Mouse (Mus musculus) embryonic stem cell, embryonic (primary cell): ENCODE results near the gene Eif2ak1.

Experiments used
- CTCF ChIA-PET, 4 experiments: fragments of 300-600 bp in 2 of 4; fragments of 350-600 bp in 2 of 4; sonication (Branson Sonifier 250); formaldehyde crosslinking; loops; one replicate each; lab custom pipeline; 2022; ENCODE audit warnings: inconsistent platforms in 2 of 4; lab: Charles Lee
- POLR2A ChIA-PET, 4 experiments: fragments of 300-600 bp in 2 of 4; fragments of 350-600 bp in 2 of 4; sonication (Branson Sonifier 250); formaldehyde crosslinking; loops; one replicate each; lab custom pipeline; 2022; ENCODE audit warnings: antibody characterized with exemption in 4 of 4, inconsistent platforms in 1 of 4; lab: Charles Lee

Eif2ak1 gene

GRCm38 (mm10) chr5:143885274-143885673, 67.7 kb downstream of the Eif2ak1 start:
- ChIA-PET CTCF (no interaction called here), POLR2A (interaction anchor here in 2 of 4 experiments (0.9 to 1.4 kb wide), 3 partner anchors 11 to 107 kb away, joined by 3 to 4 read pairs (median 4); no protein-coding TSS in a partner anchor)

- ChIA-PET POLR2A (interaction anchor here in 2 of 4 experiments (0.6 to 3.6 kb wide), 12 partner anchors 8 to 1092 kb away, joined by 3 to 22 read pairs (median 4); partner anchors contain the start of genes Aimp2 (in 1 of the 2) and Pms2 (in 1 of the 2)), CTCF (interaction anchor here in 3 of 4 experiments (0.5 to 1.5 kb wide), 5 partner anchors 85 to 835 kb away, joined by 3 to 14 read pairs (median 4); no protein-coding TSS in a partner anchor)
Measured at GRCm38 (mm10) chr5:143890741-143891140, 73.2 kb downstream of the Eif2ak1 start.

- POLR2A ChIA-PET = interaction anchor here in 2 of 4 experiments (0.6 to 3.6 kb wide), 11 partner anchors 9 to 341 kb away, joined by 3 to 22 read pairs (median 4); partner anchors contain the start of genes Usp42 (in 2 of the 2), Aimp2 (in 1 of the 2) and Pms2 (in 1 of the 2)
- CTCF ChIA-PET = interaction anchor here in 1 of 4 experiments (1.0 to 1.7 kb wide), 4 partner anchors 9 to 107 kb away, joined by 3 to 5 read pairs (median 4); no protein-coding TSS in a partner anchor
Measured at GRCm38 (mm10) chr5:143892255-143892886, 74.8 kb downstream of the Eif2ak1 start.

- CTCF ChIA-PET = interaction anchor here in 1 of 4 experiments (1.6 to 1.7 kb wide), 2 partner anchors 24 to 106 kb away, joined by 5 read pairs; no protein-coding TSS in a partner anchor
Measured at GRCm38 (mm10) chr5:143893396-143893795, 75.8 kb downstream of the Eif2ak1 start.

GRCm38 (mm10) chr5:143897635-143898330, 80.2 kb downstream of the Eif2ak1 start, which contains the start of gene Ankrd61:
TSS of gene Ankrd61 (minus strand) at chr5:143897685.
- CTCF ChIA-PET = interaction anchor here (0.6 to 1.3 kb wide), 7 partner anchors 12 to 501 kb away, joined by 3 to 4 read pairs (median 3); partner anchors contain the start of genes Aimp2 (in 2 of the 4) and Pms2 (in 2 of the 4)
- POLR2A ChIA-PET = interaction anchor here in 3 of 4 experiments (0.5 to 1.9 kb wide), 6 partner anchors 12 to 539 kb away, joined by 3 to 10 read pairs (median 4); partner anchors contain the start of genes Aimp2 (in 2 of the 3) and Pms2 (in 2 of the 3)

More at GRCm38 (mm10) chr5:143893396-143893795, 75.8 kb downstream of the Eif2ak1 start:
- POLR2A ChIA-PET = interaction anchor here in 2 of 4 experiments (0.8 to 3.6 kb wide), 6 partner anchors 8 to 336 kb away, joined by 3 to 22 read pairs (median 4); partner anchors contain the start of genes Aimp2 (in 1 of the 2), Pms2 (in 1 of the 2) and Usp42 (in 1 of the 2)

GRCm38 (mm10) chr5:143902111-143902510, 84.5 kb downstream of the Eif2ak1 start:
- ChIA-PET CTCF (no interaction called here), POLR2A (interaction anchor here in 2 of 4 experiments (0.5 to 4.4 kb wide), 10 partner anchors 9 to 437 kb away, joined by 3 to 22 read pairs (median 4); partner anchors contain the start of genes Rsph10b (in 1 of the 2) and Usp42 (in 1 of the 2))

- CTCF ChIA-PET = interaction anchor here in 1 of 4 experiments (1.1 kb wide), 1 partner anchor 528 kb away, joined by 3 read pairs; no protein-coding TSS in a partner anchor
Measured at GRCm38 (mm10) chr5:143903813-143904212, 86.2 kb downstream of the Eif2ak1 start.

GRCm38 (mm10) chr5:143906429-143906828, 88.8 kb downstream of the Eif2ak1 start:
- POLR2A ChIA-PET = interaction anchor here in 2 of 4 experiments (0.5 to 2.3 kb wide), 6 partner anchors 15 to 346 kb away, joined by 3 to 8 read pairs (median 4); partner anchors contain the start of gene Ccz1 (in 1 of the 2)

More at GRCm38 (mm10) chr5:143903813-143904212, 86.2 kb downstream of the Eif2ak1 start:
- POLR2A ChIA-PET = interaction anchor here in 2 of 4 experiments (0.6 to 2.3 kb wide), 7 partner anchors 10 to 357 kb away, joined by 3 to 8 read pairs (median 3); partner anchors contain the start of gene Usp42 (in 1 of the 2)

GRCm38 (mm10) chr5:143908926-143909325, 91.3 kb downstream of the Eif2ak1 start:
- POLR2A ChIA-PET = interaction anchor here in 3 of 4 experiments (0.8 to 2.4 kb wide), 20 partner anchors 8 to 314 kb away, joined by 3 to 13 read pairs (median 5); partner anchors contain the start of genes Usp42 (in 2 of the 3), Ankrd61 (in 1 of the 3), Ccz1 (in 1 of the 3) and Cyth3 (in 1 of the 3)
- CTCF ChIA-PET = interaction anchor here in 2 of 4 experiments (1.0 to 1.5 kb wide), 4 partner anchors 9 to 534 kb away, joined by 3 to 4 read pairs (median 3); no protein-coding TSS in a partner anchor

More at GRCm38 (mm10) chr5:143906429-143906828, 88.8 kb downstream of the Eif2ak1 start:
- CTCF ChIA-PET = interaction anchor here in 1 of 4 experiments (1.3 kb wide), 1 partner anchor 339 kb away, joined by 4 read pairs; no protein-coding TSS in a partner anchor

GRCm38 (mm10) chr5:143909417-143910400, 92.1 kb downstream of the Eif2ak1 start, which contains the start of the genes Aimp2 and Pms2:
TSS of gene Aimp2 (minus strand) at chr5:143909847.
TSS of gene Pms2 (plus strand) at chr5:143909964.
- CTCF ChIA-PET = interaction anchor here (0.6 to 1.5 kb wide), 16 partner anchors 10 to 807 kb away, joined by 3 to 6 read pairs (median 4); partner anchors contain the start of genes Ankrd61 (in 2 of the 4), Rsph10b (in 2 of the 4), Usp42 (in 2 of the 4) and Cyth3 (in 1 of the 4)
- POLR2A ChIA-PET = interaction anchor here (0.5 to 2.4 kb wide), 39 partner anchors 9 to 499 kb away, joined by 3 to 13 read pairs (median 4); partner anchors contain the start of genes Rsph10b (in 3 of the 4), Ankrd61 (in 2 of the 4), Ccz1 (in 2 of the 4) and Usp42 (in 2 of the 4)

GRCm38 (mm10) chr5:143916221-143916620, 98.6 kb downstream of the Eif2ak1 start:
- ChIA-PET CTCF (interaction anchor here in 3 of 4 experiments (0.6 to 2.2 kb wide), 6 partner anchors 23 to 348 kb away, joined by 3 to 8 read pairs (median 4); no protein-coding TSS in a partner anchor), POLR2A (interaction anchor here in 1 of 4 experiments (0.7 to 1.3 kb wide), 4 partner anchors 9 to 91 kb away, joined by 3 to 6 read pairs (median 4); partner anchors contain the start of gene Rsph10b)

- ChIA-PET POLR2A (interaction anchor here in 2 of 4 experiments (0.6 to 1.6 kb wide), 5 partner anchors 8 to 200 kb away, joined by 3 to 5 read pairs (median 3); partner anchors contain the start of gene Ccz1 (in 1 of the 2)), CTCF (interaction anchor here (0.6 to 2.2 kb wide), 9 partner anchors 14 to 350 kb away, joined by 3 to 8 read pairs (median 5); partner anchors contain the start of gene Rsph10b (in 1 of the 4))
Measured at GRCm38 (mm10) chr5:143917418-143917817, 99.8 kb downstream of the Eif2ak1 start.

GRCm38 (mm10) chr5:143918120-143918519, 100.5 kb downstream of the Eif2ak1 start:
- POLR2A ChIA-PET = interaction anchor here in 1 of 4 experiments (0.7 to 1.6 kb wide), 3 partner anchors 80 to 199 kb away, joined by 3 to 5 read pairs (median 4); partner anchors contain the start of gene Ccz1
- CTCF ChIA-PET = interaction anchor here in 1 of 4 experiments (1.5 kb wide), 1 partner anchor 13 kb away, joined by 3 read pairs; no protein-coding TSS in a partner anchor

- CTCF ChIA-PET = interaction anchor here in 2 of 4 experiments (0.5 to 1.0 kb wide), 3 partner anchors 50 to 931 kb away, joined by 3 to 7 read pairs (median 3); no protein-coding TSS in a partner anchor
- POLR2A ChIA-PET = interaction anchor here in 2 of 4 experiments (0.6 to 4.1 kb wide), 8 partner anchors 8 to 620 kb away, joined by 3 to 18 read pairs (median 4); partner anchors contain the start of genes Aimp2 (in 2 of the 2), Pms2 (in 2 of the 2) and Rsph10b (in 1 of the 2)
Measured at GRCm38 (mm10) chr5:143924781-143925452, 107.3 kb downstream of the Eif2ak1 start.
